Mouse (Mus musculus) T-helper 17 cell (primary cell): ENCODE measurements around the gene Rtl9.

Experiments
- in situ Hi-C, 2 experiments: fragments of 300-600 bp; cut with MboI, MseI; formaldehyde crosslinking; loops; 1 replicate in 1 of 2; 2 replicates in 1 of 2; pipeline ENCODE4 v1.15.1; 2025; ENCODE audit warnings: high pct_unique_total_duplicates in 2 of 2

The Rtl9 gene

DNA sequence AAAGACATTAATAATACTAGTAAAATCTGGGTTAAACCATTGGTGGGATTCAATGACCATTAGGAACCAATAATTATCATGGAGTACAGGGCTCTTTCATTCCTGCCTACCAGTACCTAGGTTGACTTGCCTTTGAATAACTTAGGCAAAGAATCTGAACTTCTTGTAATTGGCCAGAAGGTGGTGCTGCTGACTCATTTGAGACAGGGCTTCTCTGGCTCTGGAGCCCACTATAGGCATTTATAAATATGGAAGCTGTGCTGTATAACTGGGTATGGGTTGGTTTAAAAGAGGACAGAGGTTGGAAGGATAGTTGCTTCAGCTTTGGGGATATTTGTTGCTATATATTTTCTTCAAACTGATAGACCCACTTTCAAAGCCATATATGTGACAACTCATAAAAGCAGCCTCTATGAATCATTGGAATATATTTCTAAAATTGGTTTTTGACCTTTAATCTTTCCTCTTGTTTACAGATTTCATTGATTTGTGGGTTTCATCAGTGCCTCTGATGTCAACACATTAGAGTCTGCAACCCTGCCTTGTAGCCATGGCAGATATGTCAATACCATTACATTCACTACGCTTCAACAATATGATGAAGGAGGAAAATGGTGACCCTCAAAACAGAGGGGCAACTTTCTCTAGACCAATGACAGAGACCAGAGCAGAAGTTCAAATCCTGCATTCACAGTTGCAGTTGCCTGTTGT is at the start of gene Rtl9:
Gene Rtl9, plus strand, starts transcription at position 551 of the 711 bp plus-strand sequence.
- in situ Hi-C loops: loop anchor here in 1 of 2 experiments (5.0 kb wide), 1 partner anchor 348 kb away; no protein-coding TSS in a partner anchor

DNA sequence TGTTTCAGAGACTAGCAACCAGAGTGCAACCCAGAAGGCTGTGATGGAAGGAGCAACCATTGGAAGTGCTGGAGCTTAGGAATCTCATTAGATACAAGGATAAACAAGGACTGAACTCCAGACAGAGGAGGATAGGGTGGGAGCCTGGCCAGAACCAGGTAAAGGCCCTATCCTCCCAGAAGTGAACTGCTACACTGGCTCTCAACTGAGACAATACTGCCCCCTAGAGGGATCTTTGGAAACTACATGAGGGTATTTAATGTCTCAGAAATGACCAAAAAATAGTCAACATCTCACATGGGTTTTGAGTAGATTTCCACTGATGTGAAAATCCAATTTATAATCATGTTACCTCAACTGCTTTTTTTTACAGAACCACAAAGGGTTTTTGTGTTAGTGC is 47.9 kb upstream of the Rtl9 start:
- in situ Hi-C loops: loop anchor here (5.0 to 10.0 kb wide), 4 partner anchors 229 to 499 kb away; no protein-coding TSS in a partner anchor

DNA sequence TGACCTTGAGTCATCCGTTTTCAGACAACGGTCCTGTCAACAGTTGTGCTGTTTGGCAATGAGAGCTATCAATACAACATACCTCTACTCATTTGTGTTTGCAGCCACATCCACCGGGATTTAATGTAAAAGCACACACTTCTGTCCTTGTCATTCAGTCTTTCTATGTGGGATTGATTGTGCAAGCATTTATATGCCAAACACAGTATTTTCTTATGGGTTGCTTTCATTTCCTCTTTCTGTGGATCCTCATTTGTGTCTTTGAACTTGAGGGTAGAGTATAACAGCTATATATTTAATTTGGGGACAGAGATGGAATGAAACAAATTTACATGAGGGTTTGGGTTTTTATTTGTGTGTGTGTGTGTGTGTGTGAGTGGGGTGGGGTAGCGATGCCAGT is 47.5 kb upstream of the Rtl9 start:
- in situ Hi-C loops: loop anchor here (5.0 to 10.0 kb wide), 4 partner anchors 230 to 500 kb away; no protein-coding TSS in a partner anchor

DNA sequence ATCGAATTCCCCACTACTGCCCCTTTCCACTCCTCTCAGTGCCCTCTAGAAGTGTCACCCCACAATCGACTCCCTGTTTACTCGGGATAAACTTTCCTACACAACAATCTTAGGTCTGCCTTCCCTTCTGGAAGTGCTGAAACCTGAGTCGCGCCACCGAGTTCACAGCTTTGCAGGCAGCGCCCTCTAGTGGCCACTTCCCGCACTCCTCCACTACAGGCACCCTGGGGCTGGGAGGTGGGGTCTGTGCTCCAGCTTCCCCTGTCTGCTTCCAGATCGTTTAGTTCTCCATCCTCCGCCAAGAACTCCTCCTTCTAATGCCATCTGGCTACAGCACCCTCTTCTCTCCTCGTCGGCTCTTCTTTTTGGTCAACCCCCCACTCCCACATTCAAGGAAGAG is 40.6 kb upstream of the Rtl9 start:
- in situ Hi-C loops: loop anchor here in 1 of 2 experiments (10.0 kb wide), 1 partner anchor 504 kb away; no protein-coding TSS in a partner anchor

DNA sequence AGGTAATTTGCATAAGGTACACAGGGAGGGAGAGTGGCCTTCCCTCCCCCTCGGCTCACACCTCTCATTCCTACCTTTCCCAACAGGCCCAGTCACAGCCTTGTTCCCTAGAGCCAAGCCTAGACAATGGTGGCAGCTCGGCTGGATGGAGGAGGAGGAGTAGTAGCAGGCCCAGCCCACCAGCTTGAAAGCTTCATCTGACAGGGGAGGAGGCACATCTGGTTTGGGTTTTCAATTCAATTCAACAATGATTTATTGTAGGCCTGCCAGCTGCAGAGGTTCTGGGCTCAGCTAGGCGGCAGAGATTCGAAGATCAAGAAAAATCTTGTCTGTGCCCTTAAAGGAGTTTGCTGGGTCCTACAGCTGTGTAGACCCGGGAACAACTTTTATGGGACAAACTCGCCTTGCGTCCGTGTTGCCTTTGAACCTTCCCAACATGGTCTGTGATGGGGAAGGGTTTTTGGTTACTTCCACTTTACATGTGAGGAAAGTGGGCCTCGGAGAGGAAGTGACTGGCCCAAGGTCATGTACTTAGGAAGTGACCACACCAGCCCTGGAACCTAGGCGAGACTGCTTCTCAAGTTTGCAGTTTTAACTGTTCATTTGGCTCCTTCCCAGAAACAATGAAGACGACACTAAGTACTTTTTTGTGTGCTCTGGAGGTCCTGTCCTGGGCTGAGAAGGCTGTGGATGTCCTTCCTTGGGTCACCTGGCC is 36.6 kb upstream of the Rtl9 start:
- in situ Hi-C loops: loop anchor here in 1 of 2 experiments (10.0 kb wide), 1 partner anchor 488 kb away; no protein-coding TSS in a partner anchor

DNA sequence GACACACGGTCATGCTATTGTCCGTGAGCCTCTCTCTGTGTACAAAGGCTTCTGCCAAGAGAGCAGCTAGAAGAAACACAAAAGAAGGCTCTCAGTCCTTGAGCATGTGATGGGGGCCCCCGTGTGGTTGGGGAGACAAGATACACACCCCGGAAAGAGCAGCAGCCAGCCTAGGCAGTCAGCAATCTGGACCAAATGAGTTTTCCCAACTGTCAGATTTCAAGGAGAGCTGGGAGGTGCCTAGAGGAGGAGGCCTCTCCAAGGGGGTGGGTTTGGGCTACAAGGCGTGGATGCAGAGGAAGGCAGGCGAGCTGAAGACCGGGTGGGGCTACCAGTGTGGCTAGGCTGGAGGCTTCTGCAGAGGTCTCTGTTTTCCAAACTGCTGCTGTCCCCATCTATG is 35.6 kb upstream of the Rtl9 start:
- in situ Hi-C loops: loop anchor here in 1 of 2 experiments (10.0 kb wide), 1 partner anchor 489 kb away; no protein-coding TSS in a partner anchor

DNA sequence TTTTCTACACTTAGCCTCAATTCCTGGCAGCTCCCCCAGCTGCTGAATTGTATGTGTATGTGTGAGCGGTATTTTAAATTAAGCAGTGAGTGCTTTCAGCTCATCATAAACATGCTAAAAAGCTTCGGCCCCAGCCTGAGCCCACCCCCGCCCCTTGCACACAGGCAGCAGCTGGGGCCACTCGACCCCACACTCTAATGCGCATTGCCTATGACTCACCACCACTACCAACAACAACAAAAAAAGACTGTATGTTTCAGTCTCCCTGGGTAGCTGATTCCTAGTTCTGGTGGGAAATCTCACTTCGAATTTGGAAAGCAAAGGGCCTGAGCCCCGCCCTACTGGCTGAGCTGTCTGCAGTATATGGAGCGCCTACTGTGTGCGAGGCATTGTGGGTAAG is 35.1 kb upstream of the Rtl9 start:
- in situ Hi-C loops: loop anchor here in 1 of 2 experiments (10.0 kb wide), 1 partner anchor 489 kb away; no protein-coding TSS in a partner anchor

DNA sequence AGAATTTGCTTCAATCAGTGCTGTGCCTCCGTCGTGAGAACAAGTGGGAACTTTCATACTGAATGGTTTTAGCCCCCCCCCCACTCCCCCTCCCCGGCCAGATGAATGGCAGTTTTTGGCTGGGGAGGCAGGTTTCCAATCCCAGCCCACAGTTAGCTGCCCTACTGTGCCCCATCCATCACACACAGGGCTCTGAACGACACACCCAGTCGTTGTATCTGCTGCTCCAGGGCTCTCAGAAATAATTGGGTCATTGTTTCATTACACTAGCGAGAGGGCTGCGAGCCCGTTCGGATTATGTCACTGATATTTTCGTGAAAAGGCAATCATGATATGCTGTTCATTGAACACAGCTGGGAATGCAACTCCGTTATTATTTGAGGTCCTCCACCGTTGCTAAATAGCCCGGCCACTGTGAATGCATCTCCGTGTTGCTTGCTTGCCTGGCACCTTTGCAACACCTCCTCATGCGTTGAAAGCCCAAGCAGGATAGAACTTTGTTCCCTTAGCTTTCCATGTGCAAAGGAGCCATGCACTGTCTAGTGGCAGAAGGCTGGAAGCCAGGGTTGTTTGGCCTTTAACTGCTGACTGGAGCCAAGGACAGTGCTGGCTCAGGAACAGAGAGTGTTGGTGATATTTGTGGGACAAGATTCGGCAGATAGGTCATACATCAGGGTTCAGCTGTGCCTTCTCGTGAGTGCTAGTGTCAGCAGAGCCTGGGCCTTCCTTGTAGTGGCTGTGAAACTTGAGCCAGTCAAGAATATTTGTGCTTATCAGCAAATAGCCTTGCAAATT is 32.9 kb upstream of the Rtl9 start:
- in situ Hi-C loops: loop anchor here in 1 of 2 experiments (10.0 kb wide), 1 partner anchor 492 kb away; no protein-coding TSS in a partner anchor

DNA sequence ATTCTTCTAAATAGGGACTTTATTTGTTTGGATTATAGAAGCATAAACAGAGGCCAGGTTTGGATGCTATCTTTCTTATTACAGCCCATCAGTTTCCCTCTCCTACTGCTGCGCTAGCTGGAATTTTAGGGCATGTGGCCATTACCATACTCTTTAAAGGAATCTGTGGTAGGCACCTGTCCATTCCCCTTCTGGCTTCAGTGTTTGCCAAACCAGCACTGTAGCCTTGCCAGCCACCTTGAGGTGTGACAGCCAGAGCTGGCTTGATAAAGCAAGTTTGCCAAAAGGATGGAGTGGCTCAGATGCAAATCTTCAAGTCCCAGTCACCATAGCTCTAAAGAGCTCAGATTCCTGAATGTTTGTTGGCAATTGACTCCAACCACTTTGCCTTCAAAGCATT is 32.3 kb upstream of the Rtl9 start:
- in situ Hi-C loops: loop anchor here in 1 of 2 experiments (10.0 kb wide), 1 partner anchor 492 kb away; no protein-coding TSS in a partner anchor

DNA sequence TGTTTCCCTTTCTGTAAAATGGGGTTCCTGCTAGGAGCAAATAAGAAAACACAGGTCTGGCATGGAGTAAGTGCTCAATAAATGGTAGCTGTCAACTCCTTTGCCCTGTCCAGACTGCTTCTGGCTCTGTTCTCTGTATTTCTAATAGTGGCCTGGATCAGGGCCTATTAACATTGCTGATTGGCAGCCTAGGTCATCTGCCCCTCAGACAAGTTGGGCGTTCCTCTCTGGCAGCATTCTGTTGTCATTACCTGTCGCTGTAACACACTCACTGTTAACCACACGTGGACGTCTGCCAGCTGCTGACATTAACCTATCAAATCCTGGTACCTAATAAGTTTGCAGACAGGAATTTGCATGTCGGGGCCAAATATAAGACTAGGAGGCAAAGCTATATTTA is 31.8 kb upstream of the Rtl9 start:
- in situ Hi-C loops: loop anchor here in 1 of 2 experiments (10.0 kb wide), 1 partner anchor 493 kb away; no protein-coding TSS in a partner anchor

DNA sequence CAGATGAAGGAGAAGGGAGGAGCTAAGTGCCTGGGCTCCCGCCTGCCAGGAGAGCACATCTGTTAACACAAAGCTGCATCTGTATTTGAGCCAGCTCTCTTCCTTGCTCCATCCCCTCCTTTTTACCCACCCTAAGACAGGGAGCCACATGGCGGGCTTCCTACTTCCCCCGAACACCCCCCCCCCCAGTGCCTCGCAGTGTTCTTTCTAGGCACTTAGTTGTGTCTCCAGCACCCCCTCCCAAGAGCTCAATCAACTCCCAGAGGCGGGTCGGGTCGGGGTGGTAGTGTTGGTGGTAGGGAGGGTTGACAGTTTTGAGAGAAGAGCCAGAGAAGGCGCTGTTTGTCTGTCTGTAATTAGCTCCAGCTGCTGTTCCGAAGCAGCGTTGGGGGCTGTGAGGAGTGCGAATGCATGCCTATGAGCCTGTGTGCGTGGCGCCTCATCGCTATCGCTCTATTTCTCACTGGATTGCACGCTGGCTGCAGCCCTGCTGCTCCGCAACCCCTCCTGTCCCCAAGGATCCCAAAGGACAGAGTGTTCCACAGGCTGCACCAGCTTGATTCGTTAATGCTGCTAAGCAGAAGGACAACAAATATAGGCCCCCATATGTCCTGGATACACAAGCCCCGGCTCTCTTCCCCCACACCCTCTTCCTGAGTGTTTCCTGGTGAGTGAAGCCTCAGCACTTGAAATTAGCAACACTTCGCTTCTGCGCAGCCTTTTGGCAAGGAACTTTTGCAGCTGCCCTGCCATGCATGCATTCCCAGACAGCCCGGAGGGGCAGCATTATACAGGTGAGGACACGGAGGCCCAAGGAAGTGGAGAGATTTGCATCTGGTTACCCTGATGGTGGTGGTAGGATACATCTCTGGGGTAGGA is 18.7 kb upstream of the Rtl9 start:
- in situ Hi-C loops: no loop called here

DNA sequence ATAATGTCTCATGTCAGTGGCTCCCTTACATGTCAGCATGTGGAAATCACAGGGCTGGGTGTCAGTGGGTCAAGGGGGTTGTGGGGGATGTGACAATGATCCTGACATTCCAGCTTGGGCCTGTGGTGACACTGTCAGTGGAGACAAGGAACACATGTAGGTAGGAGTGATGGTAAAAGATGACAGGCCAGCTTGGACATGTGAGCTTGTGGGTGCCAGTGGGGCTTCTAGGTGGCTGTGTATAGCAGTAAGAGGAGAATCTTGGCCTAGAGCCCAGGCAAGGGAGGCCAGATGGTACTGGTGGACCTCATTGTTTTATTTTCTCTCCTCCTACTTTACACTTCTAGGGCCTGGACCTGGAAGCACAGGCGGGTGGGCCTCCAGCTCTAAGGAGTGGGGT is 16.7 kb upstream of the Rtl9 start:
- in situ Hi-C loops: no loop called here

DNA sequence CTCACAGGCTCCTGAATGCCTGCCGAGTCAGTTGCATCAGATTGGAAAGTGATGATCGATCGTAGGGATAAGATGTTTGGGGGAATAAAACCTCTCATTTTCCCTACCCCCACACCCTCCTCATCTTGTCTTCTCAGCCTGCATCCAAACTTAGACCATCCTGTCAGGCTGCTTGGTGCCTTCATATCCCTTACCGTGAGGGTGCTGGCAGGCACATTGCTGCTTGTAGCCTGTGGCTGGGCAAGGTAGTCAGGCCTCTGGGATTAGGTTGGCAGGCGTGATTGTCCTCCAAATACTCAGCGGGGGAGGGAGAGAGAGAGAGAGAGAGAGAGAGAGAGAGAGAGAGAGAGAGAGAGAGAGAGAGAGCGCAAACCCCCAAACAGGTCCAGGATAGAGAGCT is 11.2 kb upstream of the Rtl9 start:
- in situ Hi-C loops: no loop called here

DNA sequence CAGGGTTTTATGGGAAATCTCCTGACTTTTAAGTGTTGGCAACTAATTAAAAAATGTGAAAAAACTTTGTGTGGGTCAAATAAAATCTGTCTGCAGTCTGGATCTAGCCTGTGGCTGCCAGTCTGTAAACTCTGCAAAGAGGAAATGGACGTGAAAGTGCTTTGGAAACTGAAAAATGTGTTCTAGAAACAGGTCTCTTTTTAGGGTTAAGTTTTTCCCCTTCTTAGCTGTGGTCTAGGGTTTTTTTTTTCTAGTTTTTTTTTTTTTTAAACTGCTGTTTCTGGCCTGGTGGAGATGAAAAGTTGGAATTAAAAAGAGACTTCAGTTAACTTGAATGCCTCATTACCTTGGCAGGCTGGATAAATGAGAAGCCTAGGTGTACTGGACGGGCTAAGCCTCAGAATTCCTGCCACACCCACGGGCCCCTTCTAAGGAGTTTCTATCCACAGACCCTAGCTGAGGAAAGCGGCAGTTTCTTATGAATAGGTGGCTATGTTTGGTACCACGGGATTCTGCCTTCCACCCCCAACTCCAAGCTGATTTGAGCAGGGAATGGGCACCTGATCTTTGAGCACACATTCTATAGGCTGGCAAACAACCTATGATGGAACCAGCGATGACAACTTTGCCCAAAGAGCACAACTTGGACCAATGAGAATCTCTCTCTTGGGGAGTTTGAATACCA is 8.3 kb upstream of the Rtl9 start:
- in situ Hi-C loops: no loop called here

DNA sequence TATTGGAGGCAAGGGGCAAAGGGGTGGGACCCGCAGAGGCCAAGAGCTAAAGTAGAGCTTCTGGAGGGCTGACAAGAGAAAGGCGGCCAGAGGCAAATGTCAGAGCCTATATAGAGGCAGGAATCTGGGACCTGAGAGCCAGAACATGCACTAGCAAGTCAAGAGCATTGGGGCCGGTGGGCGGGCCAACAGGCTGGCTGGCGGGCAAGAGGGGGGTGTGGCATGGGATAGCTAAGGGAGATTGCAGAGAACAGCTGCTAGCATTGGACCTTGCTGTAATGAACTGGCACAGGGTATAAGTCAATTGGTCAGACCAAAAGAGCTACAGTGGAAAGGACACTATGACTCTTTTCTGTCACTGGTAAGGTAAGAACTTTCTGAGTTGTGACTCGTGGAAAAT is 1.8 kb upstream of the Rtl9 start:
- in situ Hi-C loops: loop anchor here in 1 of 2 experiments (5.0 kb wide), 1 partner anchor 350 kb away; no protein-coding TSS in a partner anchor

DNA sequence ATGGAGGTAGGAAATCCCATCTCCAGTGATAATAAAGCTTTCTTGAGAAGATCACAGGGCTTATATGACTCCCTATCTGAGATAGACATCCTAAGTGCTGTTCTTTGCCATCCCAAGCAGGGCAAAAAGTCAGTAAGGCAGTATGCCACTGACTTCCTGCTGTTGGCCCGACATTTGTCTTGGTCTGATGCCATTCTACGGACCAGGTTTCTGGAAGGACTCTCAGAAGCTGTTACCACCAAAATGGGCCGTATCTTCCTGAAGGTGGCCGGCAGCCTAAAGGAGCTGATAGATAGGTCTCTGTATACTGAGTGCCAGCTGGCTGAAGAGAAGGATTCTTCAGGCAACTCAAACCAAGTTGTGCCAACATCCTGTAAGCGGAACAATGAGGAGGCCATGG is 3.8 kb downstream of the Rtl9 start:
- in situ Hi-C loops: loop anchor here in 1 of 2 experiments (5.0 kb wide), 1 partner anchor 344 kb away; no protein-coding TSS in a partner anchor

DNA sequence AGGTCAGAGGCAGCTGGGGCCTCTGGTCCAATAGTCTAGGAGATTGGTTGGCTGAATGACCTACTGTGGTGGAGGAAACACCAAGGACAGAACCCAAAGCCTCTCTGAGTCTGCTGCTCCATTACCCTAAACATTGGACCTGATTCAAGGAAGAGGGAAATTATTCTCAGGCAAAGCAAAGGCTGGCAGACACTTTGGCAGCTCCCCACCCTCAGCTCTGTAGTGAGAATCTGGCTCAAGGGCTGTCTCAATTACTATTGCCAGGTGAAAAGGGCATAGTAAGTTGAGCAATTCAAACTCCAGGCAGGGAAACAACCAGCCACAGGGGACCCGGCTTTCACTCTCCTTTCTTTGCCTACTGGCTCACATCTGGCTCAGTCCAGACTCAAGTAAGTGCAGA is 6.5 kb downstream of the Rtl9 start:
- in situ Hi-C loops: no loop called here

DNA sequence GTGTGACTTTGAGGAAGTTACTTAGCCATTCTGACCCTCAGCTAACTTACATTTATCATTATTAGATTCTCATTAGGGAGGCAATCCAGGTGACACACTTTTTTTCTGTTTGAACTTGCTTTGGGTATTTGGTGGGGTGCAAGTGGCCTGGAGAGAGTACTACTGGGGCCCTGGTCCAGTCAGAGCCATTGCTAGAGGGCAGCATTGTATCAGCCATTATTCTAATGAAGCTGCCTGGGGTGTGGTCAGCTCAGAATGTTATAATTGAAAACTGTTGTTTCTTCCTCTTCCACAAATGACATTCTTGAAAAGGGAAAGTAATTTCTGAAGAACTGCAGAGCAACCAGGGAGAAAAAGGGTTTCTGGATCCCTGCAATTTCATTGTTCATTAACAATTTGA is 13.2 kb downstream of the Rtl9 start:
- in situ Hi-C loops: no loop called here
